Mouse (Mus musculus) right cerebral cortex, postnatal 14 days (tissue): ENCODE measurements around the gene Gnai2.

ENCODE experiments used
- DNase-seq: peaks from one replicate; pipeline ENCODE4 v3.0.0; 2022

Gnai2 gene

DNA sequence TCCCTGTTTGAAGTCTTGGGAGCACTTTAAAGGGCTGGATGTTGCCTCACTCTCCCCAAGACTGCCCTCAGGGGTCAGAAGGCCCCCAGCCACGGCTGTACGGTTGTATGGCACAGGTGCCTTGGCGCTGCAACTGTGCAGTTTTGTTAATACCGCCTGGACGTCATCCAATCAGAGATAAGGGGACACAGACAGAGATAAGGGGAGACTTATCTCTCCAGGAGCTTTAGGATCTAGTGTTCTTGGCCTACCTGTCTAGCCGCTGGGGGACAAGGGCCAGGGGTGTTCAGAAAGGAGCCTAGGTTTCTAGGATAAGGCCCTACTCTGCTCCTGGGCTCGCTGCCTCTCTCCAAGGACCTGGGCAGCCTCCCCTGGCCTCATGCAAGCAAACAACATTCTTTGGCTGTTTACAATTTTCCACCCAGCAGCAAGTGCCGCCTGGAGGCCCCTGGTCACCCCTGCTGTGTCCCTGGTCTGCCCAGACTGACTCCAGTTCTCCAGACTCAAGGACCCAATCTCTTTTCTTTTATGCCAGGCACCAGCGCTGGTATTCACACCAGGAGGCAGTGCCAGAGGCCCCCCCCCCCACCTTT, 27.4 kb downstream of the Gnai2 start:
- no peak for DNase-seq

DNA sequence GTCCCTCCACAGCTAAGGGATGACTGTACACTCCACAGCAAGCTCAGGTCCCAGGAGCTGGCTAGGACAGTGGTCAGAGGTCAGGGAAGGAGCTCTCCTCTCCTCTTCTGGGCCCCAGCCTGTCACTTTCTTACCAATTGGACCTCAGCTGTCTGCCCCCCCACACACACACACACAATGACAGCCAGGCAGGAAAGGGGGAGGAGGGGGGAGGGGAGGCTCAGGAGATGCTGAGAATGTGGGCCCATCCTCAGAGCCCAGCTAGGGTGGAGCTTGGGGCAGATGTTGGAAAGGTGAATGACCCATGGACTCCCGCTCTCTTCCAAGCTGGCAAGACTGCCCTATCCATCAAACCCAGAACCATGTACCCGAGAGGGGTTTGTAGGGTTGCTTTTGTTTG, 28.1 kb downstream of the Gnai2 start:
- DNase-seq: no peak

GRCm38 (mm10) chr9:107606591-107606990, 28.6 kb downstream of the Gnai2 start:
- no peak for DNase-seq

DNA sequence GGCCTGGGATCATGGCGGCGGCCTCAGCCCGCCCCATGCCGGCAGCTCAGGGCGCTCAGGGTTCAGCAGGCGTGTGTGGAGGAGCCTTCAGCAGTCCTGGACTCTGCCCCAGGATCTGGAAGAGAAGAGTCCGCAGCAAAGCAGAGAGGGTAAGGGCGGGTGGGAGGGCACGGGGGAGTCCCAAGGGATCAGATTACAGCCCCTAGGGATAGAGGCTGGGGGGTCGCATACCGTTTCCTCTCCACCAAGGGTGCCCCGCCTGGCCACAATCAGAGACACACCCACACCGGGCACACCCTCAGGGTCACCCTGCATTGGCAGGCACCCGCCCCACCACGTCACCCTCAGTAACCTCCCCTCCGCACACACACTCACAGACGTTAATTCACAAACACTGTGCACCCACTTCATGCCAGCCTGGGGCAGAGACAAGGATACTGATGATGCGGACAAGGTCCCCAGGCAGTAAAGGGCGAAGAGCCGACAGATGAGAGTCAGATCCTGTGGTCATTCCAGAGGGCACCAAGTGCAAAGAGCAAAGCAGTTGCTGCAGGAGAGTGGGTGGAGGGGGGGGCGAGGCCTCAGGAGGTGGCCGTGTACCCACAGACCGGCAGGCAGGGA, 30.0 kb downstream of the Gnai2 start:
- no peak for DNase-seq

- no peak for DNase-seq
Measured at GRCm38 (mm10) chr9:107603251-107603650, 31.9 kb downstream of the Gnai2 start.

DNA sequence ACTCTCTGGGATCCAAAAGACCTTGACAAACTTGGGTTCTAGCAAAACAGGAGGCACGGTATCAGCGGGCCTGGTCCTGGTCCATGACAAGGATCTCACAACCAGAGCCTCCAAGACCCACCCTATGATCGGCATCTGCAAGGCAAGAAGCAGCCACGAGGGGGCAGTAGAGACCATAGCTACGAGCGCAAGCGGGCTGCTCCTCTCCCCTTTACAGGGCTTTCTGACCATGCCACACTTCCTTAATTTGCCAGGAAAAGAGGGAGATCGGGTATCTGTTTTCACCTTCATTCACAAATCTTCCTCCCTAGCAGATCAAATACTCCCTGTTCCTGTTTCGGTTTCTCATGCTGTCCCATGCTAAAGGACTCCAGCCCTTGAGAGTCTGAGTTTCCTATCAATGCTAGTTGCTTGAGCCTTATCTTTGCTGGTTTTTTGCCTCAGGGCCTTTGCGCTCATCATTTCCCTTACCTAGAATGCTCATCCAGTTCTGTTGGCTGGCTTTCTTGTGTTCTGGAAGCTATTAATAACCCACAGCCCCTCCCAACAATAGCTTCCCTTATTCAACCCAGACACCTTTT, 33.0 kb downstream of the Gnai2 start:
- DNase-seq: peak; percentile 96

DNA sequence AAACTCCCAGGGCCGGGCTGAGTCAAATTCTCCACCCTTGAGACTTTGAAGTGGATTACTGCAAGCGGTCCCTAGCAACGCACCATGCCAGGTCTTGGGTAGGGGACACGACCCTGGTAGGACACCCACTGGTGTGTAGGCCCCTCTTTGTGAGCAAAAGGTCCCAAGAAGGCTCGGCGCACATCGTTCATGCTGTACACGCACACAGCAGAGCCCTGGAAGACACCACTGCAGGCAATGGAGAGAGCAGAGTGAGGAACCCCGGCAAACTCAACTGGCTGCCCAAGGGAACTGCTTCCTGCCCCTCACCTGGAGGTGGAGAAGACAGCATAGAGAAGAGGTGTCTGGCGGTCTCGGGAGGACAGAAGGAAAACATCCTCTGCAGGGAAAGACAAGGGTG, 33.9 kb downstream of the Gnai2 start:
- no peak for DNase-seq

- DNase-seq: no peak
Measured at GRCm38 (mm10) chr9:107600745-107601144, 34.4 kb downstream of the Gnai2 start.

DNA sequence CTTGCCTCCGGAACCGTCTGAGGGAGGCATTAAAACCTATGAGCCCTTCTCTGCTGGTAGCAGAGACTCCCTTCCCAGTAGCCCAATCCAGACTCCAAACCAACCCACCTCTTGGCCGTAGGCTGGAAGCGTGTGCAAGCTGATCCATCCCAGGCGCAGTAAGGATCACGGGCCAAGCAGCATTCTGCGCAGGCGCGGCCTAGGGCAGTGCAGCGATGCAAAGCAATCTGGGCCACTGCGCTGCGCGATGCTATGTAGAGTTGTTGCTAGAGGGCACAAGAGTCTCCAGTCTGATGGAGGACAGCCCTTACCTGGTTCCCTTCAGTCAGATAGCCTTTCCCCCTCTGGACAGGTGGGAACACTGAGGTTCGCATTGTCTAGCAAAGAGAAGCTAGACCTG, 35.3 kb downstream of the Gnai2 start:
- no peak for DNase-seq

DNA sequence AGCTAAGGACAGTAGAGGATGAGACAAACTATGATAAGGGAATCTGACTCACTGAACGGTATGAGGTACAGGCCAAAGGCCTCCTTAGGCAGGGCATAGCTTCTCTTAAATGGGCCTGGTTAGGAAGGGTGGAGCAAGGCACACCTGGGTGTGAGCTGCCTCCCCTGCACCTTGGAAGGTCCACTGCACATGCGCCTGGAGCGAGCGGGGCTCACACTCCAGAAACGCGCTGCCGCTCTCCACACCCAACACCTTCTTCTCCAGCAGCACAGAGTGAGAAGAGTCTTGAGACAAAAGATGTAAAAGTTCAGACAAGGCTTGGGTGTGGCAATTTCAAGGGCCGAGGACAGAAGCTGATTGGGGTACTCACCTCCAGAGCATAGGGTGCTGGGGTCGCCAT, 35.7 kb downstream of the Gnai2 start:
- no peak for DNase-seq

GRCm38 (mm10) chr9:107598385-107598784, 36.8 kb downstream of the Gnai2 start:
- DNase-seq: no peak

- no peak for DNase-seq
Measured at GRCm38 (mm10) chr9:107596619-107597569, 38.3 kb downstream of the Gnai2 start.

- DNase-seq: no peak
Measured at GRCm38 (mm10) chr9:107594281-107595062, 40.7 kb downstream of the Gnai2 start.

DNA sequence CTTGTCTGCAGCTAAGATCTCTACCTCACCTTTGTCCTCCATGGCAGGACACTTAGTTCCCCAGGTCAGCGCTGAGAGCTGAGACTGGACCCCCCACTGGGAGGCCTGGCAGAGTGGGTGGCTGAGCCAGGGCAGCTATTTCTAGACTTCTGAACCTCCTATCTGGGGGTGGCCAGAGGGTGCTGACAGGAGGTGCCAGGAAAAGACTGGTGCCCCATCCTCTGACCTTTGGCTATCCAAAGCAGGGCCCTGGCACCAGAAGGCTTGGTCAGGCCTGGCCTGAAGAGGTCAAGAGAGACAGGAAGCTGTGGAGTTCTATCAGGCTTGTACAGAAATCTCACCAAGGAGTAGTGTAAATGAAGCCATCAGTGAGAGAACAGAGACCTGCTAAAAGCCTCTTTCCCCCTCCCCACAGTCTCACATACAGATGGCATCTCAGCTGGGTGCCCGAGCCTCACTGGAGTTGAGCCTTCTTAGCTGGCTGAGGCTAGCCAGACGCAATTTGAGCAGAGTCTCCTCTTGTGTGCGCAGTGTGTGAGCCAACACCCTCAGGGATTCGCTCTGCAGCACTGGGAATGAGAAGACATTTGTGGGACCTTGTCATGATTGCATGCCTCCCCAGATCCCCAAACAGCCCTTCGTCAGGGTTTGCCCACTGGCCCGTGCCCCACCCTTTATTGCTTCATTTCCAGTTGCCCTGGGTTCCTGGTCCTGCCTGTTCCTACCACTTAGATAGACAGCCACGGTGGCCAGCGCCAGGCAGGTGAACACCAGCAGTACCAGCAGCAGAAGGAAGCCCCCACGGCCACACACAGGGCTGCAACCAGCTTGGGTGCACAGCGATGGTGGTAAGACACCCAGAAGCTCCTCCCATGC, 41.8 kb downstream of the Gnai2 start:
- no peak for DNase-seq

GRCm38 (mm10) chr9:107590773-107591060, 44.5 kb downstream of the Gnai2 start:
- DNase-seq: no peak

DNA sequence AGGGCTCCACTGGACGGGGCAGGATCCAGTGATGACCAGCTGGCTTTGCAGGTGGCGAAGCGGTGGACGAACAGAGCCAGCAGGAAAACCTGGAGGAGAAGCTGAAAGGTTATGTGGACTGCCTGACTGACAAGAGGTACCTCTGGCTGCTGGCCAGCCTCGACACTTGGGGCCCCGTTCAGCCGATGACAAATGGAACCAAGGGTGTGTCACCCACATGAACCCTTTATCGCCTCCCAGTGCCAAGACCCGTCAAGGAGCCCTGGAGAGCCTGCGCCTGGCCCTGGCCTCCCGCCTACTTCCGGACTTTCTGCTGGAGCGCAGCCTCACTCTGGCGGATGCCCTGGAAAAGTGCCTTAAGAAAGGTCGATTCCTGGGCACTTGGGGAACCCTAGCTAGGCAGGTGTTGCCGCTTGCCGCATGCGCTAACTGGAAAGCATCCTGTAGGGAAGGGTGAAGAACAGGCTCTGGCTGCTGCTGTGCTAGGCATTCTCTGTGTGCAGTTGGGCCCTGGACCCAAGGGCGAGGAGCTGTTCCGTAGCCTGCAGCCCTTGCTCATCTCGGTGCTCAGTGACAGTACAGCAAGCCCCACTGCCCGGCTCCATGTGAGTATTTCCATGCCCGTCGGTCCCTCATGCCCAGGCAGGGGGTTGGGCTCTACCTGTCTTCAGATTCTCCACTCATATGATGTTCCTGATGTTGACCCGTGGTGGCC, 45.0 kb downstream of the Gnai2 start:
- no peak for DNase-seq

DNA sequence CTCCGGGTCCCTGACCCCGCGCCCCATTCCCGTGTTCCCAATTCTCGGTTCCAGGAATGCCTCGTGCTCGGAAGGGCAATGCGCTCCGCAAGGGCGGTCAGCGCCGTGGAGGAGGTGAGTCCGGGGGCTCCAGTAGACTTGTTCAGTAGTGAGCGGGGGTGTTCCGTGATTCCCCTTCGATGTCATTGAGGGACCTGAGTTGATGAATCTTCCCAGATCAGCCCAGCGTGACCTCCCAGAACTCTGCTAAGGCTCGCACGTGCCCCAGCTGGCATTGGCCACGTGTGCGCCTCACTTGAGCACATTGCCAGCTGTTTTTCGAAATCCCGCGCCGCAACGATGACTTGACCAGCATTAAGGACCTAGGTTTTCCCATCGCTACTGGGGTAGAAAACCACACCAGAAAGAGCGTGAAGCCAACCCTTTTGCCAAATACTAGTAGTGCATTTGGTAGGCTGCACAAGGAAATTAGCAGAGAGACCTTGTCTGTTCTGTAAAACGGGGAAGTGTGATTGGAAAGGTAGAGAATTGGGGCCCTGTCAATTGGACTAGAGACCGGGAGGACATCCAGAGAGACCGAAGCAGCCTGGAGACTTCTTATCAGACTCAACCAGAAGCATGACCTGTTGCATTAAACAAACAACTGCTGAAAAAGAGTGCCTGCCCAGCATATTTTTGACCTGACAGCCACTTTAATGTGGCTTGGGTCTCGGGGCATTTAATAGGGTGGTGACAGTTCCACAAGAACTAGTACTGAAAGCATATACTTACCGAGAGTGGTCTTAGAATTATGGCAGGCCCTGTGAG, 47.1 kb downstream of the Gnai2 start:
- DNase-seq: peak; percentile 62

DNA sequence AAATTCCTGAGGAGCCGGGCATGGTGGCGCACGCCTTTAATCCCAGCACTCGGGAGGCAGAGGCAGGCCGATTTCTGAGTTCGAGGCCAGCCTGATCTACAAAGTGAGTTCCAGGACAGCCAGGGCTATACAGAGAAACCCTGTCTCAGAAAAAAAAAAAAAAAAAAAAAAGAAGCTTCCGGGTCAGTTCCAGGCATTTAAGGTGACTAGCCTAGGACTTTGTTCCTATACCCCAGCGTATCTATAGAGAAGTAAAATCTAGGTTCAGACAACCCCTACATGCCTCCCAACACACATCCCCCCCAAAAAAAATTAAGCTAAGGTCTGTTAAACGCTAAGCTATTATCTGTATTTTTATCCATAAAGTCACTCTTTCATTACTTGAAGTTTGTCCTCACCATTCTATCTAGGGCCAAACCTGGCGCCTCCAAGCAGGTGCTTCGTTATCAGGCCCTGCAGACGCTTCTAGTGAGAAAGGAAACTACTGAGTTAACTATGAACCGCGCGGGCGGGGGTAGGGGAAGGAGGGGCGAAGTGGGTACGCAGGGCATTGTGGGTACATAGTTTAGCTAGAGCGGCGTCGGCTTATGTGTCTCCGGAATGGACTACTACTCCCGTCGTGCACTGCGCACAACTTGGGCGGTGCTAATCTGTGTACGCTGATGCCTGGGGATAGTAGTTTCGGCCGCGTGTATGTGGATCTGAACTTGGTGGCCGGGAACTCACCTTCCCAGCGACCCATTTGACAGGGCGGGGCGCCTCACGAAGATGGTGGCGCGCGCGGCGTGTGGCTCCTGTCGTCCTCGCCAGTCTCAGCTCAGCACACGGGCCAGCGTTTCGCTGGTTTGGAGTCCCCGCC, 48.0 kb downstream of the Gnai2 start, which contains the start of gene Ifrd2:
TSS of gene Ifrd2 (plus strand) at position 669 of the 859 bp plus-strand sequence.
- peak; percentile 94 for DNase-seq

DNA sequence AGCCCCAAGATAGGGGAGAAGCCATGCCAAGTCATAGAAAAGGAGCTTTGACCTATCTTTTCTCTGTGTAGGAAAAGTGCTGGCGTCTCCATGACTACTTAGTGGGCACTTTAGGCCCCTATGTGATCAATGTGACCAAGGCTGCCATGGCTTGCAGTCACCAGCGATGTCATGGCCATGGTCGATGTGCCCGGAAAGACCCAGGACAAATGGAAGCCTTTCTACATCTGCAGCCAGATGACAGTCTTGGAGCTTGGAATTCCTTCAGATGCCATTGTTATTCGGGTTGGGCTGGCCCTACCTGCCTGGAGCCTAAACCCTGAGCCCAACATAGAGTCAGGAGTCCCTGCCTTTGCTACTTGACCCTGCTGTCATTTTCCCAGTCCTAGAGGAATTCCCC, 48.7 kb downstream of the Gnai2 start:
- DNase-seq: no peak
